Mouse (Mus musculus) bone marrow, adult 2 months (tissue): ENCODE results near the gene Hps3. TPM values are rescaled to one million over a fixed set of nuclear protein-coding genes. Genes with fewer than 3 reads are reported as not detected.

Experiments used
- H3K27ac ChIP-seq: fragments of 200-500 bp; 2 replicates; pipeline ENCODE4 v1.5.1; 2012; ENCODE audit warnings: low read depth, mild to moderate bottlenecking, control low read depth, inconsistent platforms, low read length; ENCODE audit not compliant: control insufficient read depth, poor library complexity, insufficient read depth
- H3K4me1 ChIP-seq: fragments of 200-500 bp; 2 replicates; pipeline ENCODE4 v1.6.1; 2011; ENCODE audit warnings: low read length; ENCODE audit not compliant: control insufficient read depth, insufficient read depth
- H3K4me3 ChIP-seq: fragments of 200-500 bp; replicated peaks from 2 replicates; pipeline ENCODE3; 2011; ENCODE audit warnings: mild to moderate bottlenecking, low read depth, low read length, control low read depth; ENCODE audit not compliant: control insufficient read depth
- CTCF ChIP-seq: fragments of 200-500 bp; IDR thresholded peaks from 2 replicates; pipeline ENCODE4 v1.5.1; 2011; ENCODE audit warnings: low read length, control low read depth; ENCODE audit not compliant: control insufficient read depth, insufficient read depth
- POLR2A ChIP-seq: fragments of 200-500 bp; IDR thresholded peaks from 2 replicates; pipeline ENCODE4 v1.6.1; 2011; ENCODE audit warnings: low read depth, mild to moderate bottlenecking, control low read depth, low read length, borderline replicate concordance; ENCODE audit not compliant: control insufficient read depth
- WGBS: fragments of 180-500 bp; shearing (Covaris S2); methylation state at CpG from one replicate; pipeline ENCODE4 v1.1.7; 2018; 5-methylcytosine and 5-hydroxymethylcytosine counted together
- polyA plus RNA-seq: library from polyadenylated mRNA; stranded (reverse); fragments of >200 nt; gene quantifications from 2 replicates; pipeline ENCODE4 v1.2.4, GENCODE M21; 2011; ENCODE audit warnings: low replicate concordance; ENCODE audit not compliant: missing spikeins, insufficient read depth, insufficient read length

Hps3 gene
- polyA plus RNA-seq, 1 experiment = 19.1 TPM

DNA sequence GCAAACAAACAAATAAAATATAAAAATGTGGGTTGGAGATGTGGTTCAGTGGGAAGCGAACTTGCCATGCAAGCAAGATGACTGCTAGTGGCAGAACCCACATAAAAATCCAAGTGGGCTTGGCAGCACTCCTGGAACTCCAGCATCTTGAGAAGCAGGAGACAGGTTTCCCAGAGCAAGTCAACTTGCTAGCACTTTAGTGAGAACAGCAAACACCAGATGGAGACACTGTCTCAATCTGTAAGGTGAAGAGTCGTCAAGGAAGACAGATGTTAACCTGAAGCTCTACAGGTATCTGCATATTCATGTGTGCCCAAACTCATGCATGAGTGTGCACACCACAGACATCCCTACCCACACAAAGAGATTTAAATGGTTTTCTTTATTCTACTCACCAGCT lies 35.6 kb downstream of the Hps3 start:
- Histone ChIP-seq H3K4me3 (no peak overlapping the region), H3K27ac (no peak overlapping the region), H3K4me1 (no peaks in the 10 kb centered on the region)
- TF ChIP-seq POLR2A = no peak
- no peak for TF ChIP-seq CTCF
- WGBS = 82% methylated on average over 2 of the region's 2 CpGs

DNA sequence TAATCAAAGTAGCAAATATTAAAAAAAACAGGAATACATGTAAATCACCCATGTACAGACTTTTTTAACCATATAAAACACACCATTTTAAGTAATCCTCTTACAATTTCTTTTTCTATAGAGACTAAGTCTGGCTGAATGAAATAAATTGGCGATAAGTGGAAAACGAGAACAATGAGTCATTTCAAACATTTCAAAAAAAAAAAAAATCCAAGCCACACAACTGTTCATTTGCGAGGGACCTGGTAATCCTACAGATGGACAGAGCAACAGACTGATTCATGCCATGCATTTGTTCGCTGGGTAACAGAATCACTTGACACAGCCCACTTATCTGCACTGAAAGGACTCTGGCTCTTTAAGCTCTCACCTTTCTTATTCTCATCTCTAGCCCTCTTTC lies 42.7 kb downstream of the Hps3 start:
- Histone ChIP-seq H3K4me1 (no peaks in the 10 kb centered on the region), H3K4me3 (no peak overlapping the region), H3K27ac (no peak overlapping the region)
- WGBS = 79% methylated on average over 4 of the region's 4 CpGs
- no peak for TF ChIP-seq CTCF
- no peak for TF ChIP-seq POLR2A

DNA sequence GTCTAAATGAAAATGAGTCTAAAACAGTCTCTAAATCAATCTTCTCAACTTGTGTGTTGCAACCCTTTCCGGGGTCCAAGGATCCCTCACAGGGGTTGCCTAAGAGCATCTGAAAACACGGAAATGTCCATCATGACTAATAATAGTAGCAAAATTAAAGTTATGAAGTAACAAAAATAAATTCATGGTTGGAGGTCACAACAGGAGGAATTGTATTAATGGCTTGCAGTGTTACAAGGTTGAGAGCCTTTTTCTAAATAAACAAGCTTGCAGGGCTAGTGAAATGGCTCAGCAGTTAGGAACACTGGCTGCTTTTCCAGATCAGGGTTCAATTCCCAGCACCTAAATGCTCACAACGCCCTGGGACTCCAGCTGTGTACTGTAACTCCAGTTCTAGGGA lies 45.1 kb downstream of the Hps3 start:
- WGBS = 61% methylated on average over 3 of the region's 3 CpGs
- Histone ChIP-seq H3K4me1 (no peaks in the 10 kb centered on the region), H3K4me3 (no peak overlapping the region), H3K27ac (no peak overlapping the region)
- TF ChIP-seq POLR2A (no peak), CTCF (no peak)

DNA sequence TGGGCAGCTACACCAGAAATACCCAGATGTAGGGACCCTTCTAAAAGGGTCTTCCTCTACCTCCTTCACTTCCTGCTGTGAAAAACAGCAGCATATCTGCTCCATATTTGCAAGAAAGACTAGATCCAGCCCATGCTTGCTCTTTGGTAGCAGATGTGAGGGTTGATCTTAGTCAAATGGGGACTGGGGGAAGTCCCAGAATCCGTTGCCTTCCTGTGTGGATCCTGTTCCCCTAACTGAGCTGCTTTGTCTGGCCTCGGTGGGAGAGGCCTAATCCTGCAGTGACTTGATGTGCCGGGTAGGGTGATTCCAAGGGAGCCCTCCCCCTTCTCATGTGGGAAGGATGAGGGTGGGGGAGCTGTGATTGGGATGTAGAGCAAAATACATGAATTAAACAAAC lies 49.0 kb downstream of the Hps3 start:
- 47% methylated on average over 3 of the region's 3 CpGs for WGBS
- Histone ChIP-seq H3K4me1 (no peaks in the 10 kb centered on the region), H3K27ac (no peak overlapping the region), H3K4me3 (no peak overlapping the region)
- TF ChIP-seq CTCF (no peak), POLR2A (no peak)

DNA sequence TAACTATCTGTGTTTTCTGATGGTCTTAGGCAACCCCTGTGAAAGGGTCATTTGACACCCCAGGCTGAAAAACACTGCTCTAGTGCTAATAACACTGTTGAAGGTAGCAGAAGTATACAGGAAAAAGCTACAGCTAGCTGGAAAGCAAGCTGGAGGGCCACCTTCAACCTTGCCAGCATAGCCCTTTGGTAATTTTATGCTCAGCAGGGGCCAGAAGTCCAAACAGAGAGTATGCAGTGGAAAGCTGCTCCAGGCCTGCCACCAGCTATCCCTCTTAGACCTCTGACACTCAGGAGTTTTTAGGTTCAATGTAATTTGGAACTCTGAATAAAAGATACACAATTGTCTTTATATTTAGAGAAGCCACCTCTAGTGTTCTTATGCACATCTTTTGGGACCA lies 52.3 kb downstream of the Hps3 start:
- Histone ChIP-seq H3K27ac (no peak overlapping the region), H3K4me3 (no peak overlapping the region), H3K4me1 (no peaks in the 10 kb centered on the region)
- TF ChIP-seq CTCF = no peak
- TF ChIP-seq POLR2A = no peak

DNA sequence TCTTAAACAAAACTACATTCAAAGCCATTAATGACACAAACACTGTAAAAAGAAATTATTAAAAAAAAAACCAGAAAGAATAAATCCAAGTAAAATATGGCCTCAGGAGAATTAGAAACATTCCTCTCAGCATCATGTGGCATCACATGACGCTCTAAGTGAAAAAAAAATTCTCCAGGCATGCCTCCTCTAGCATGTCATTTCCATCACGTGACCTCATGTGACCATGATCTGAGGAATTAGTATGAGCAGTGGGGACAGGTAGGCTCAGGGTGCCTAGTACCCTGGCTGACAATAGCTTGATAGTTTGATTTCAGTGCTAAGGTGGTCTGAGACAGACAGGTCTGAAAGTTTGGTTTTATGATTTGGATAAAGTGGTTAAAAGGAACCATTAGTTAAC lies 54.0 kb downstream of the Hps3 start:
- Histone ChIP-seq H3K4me1 (no peaks in the 10 kb centered on the region), H3K4me3 (no peak overlapping the region), H3K27ac (no peak overlapping the region)
- WGBS = 76% methylated on average over 2 of the region's 2 CpGs
- TF ChIP-seq POLR2A = no peak
- TF ChIP-seq CTCF = no peak

DNA sequence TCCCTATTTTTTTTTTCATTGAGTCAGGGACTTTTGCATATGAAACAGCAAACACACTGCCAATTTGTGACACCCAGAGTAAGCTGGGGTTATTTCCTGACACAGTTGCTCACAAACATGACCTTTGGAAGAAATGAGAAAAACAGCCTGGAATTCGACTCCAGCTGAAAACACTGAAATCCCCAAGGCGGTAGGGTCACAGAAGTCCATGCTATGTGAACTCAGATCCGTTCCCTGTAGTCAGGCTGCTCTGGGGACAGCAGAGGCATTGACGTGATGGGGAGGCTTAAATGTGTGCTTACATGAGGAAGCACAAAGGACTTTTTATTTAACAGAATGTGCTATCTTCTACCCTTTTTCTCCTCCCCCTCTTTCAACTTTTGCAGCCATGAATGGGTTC lies 56.6 kb downstream of the Hps3 start:
- no peak for TF ChIP-seq CTCF
- no peak for TF ChIP-seq POLR2A
- H3K27ac ChIP-seq = no peak overlapping the region
- WGBS = 86% methylated on average over 4 of the region's 4 CpGs
- H3K4me1 ChIP-seq = no peaks in the 10 kb centered on the region
- H3K4me3 ChIP-seq = no peak overlapping the region

DNA sequence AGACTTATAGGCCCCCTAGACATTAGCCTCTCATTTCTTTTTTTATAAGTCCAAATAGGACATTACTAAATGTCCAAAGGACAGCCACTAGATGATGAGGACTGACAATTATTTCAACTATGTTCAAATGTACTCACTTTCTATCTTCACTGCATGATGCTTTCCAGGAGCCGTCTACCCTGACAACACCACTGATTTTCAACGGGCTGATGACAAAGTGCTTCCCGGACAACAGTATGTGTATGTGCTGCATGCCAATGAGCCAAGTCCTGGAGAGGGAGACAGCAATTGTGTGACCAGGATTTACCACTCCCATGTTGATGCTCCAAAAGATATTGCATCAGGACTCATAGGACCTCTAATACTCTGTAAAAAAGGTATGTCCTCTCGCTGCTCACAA lies 69.0 kb downstream of the Hps3 start:
- no peaks in the 10 kb centered on the region for H3K4me1 ChIP-seq
- H3K4me3 ChIP-seq = no peak overlapping the region
- TF ChIP-seq CTCF (no peak), POLR2A (no peak)
- 84% methylated on average over 4 of the region's 4 CpGs for WGBS
- H3K27ac ChIP-seq = no peak overlapping the region

DNA sequence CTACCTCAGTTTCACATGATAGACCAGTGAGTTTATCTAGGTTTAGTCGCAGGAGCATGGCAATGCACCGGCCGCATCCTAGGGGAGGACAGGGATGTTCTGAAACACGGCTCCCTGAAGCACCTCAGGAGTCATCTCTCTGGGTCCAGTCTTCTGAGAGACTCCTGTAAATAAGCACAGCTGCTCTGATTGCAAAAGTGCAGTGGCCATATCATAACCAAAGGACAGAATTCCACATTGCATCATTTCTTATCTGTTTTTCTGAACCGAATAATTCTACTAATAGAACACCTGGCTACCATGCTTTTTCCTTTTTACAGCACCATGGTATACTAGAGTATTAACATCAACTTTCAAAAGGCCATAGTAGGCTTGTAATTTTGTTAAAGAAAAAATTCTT lies 69.9 kb downstream of the Hps3 start:
- TF ChIP-seq POLR2A (no peak), CTCF (no peak)
- 79% methylated on average over 5 of the region's 5 CpGs for WGBS
- H3K27ac ChIP-seq = no peak overlapping the region
- H3K4me1 ChIP-seq = no peaks in the 10 kb centered on the region
- no peak overlapping the region for H3K4me3 ChIP-seq
